Mouse (Mus musculus) heart, postnatal 0 days (tissue): Measurements from ENCODE around the gene Bend7. TPM values are rescaled to one million over a fixed set of nuclear protein-coding genes. Genes with fewer than 3 reads are reported as not detected.

Experiments used
- ATAC-seq: fragments of 200-750 bp; cut with Nextera tagmentation; 2 replicates; pipeline ENCODE4 v1.8.0; 2017; ENCODE audit warnings: low read depth, moderate number of reproducible peaks, moderate library complexity; ENCODE audit not compliant: insufficient read depth
- DNase-seq: peaks from one replicate; pipeline ENCODE4 v3.0.0-alpha.2; 2016; ENCODE audit warnings: low spot score
- H3K27ac ChIP-seq: fragments of 300-500 bp; sonication (generic); 2 replicates; pipeline ENCODE4 v1.5.1; 2014; ENCODE audit warnings: low read depth, mild to moderate bottlenecking
- H3K27me3 ChIP-seq: fragments of 300-500 bp; sonication (generic); 2 replicates; pipeline ENCODE4 v1.6.1; 2014; ENCODE audit warnings: low read length, mixed read lengths; ENCODE audit not compliant: control insufficient read depth, insufficient read depth
- H3K36me3 ChIP-seq: fragments of 300-500 bp; sonication (generic); replicated peaks from 2 replicates; pipeline ENCODE4 v1.6.1; 2014; ENCODE audit warnings: low read length, mixed read lengths; ENCODE audit not compliant: control insufficient read depth, insufficient read depth
- H3K4me1 ChIP-seq: fragments of 300-500 bp; sonication (generic); 2 replicates; pipeline ENCODE4 v1.6.1; 2014; ENCODE audit warnings: antibody characterized with exemption; ENCODE audit not compliant: control insufficient read depth, insufficient read depth
- H3K4me2 ChIP-seq: fragments of 300-500 bp; sonication (generic); 2 replicates; pipeline ENCODE4 v1.6.1; 2014; ENCODE audit warnings: low read depth, mild to moderate bottlenecking, low read length, moderate library complexity
- H3K4me3 ChIP-seq: fragments of 300-500 bp; sonication (generic); 2 replicates; pipeline ENCODE4 v1.5.1; 2014; ENCODE audit warnings: low read depth, low read length
- H3K9ac ChIP-seq: fragments of 300-500 bp; sonication (generic); replicated peaks from 2 replicates; pipeline ENCODE4 v1.6.1; 2014; ENCODE audit warnings: low read depth, low read length, mixed read lengths
- H3K9me3 ChIP-seq: fragments of 300-500 bp; sonication (generic); replicated peaks from 2 replicates; pipeline ENCODE4 v1.6.1; 2016; ENCODE audit warnings: low read length; ENCODE audit not compliant: control insufficient read depth
- CTCF ChIP-seq: IDR thresholded peaks from 2 replicates; pipeline ENCODE4 v1.5.1; 2016; ENCODE audit warnings: antibody characterized with exemption, control low read depth, low read depth
- EP300 ChIP-seq: IDR thresholded peaks from 2 replicates; pipeline ENCODE4 v1.6.1; 2016; ENCODE audit warnings: antibody characterized with exemption, low read depth
- WGBS: fragments of 180-500 bp; shearing (Covaris S2); extraction: QIAGEN DNeasy Blood & Tissue Kit; methylation state at CpG from one replicate; pipeline ENCODE4 v1.1.7; 2014; 5-methylcytosine and 5-hydroxymethylcytosine counted together
- polyA plus RNA-seq: library from polyadenylated mRNA; unstranded; fragments of >200 nt; fragmentation: Nextera tagmentation; extraction: Ambion mirVana; gene quantifications from 2 replicates; pipeline ENCODE4 v1.2.1, GENCODE M21; 2015
- total RNA-seq: library from RNA; depleted of rRNA; stranded (reverse); fragments of >200 nt; gene quantifications from 2 replicates; pipeline ENCODE4 v1.2.3, GENCODE M21; 2014; ENCODE audit warnings: low replicate concordance

The Bend7 gene
- total and polyA plus RNA-seq, 2 experiments from 2014 or later: 2.0 to 2.6 TPM

DNA sequence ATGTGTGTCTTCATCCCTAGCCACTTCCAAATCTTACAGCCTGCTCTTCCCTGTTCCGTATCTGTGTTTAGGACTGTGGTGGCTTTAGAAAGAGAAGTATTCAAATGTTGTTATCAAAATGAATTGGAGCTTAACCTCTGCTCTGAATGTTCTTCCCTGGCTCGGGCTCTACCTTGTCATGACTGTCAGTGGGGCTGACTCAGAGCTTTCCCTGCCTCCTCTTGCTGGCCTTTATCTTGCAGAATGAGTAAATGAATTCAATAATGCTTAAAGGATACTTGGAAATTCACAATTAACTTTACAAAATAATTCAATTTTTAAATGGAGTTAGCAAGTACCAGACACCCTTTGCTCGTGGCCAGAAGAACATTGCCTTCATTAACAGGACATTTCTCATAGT, 46.4 kb downstream of the Bend7 start:
- Histone ChIP-seq H3K36me3 (no peaks in the 10 kb centered on the region), H3K4me3 (no peak overlapping the region), H3K27ac (no peak overlapping the region), H3K27me3 (no peaks in the 10 kb centered on the region), H3K9ac (no peak overlapping the region), H3K9me3 (no peaks in the 10 kb centered on the region), H3K4me1 (no peaks in the 10 kb centered on the region), H3K4me2 (no peak overlapping the region)
- 75% methylated on average over 3 of the region's 3 CpGs for WGBS
- ATAC-seq (no peak), DNase-seq (no peak)
- TF ChIP-seq CTCF: no peak
- no peak for TF ChIP-seq EP300

DNA sequence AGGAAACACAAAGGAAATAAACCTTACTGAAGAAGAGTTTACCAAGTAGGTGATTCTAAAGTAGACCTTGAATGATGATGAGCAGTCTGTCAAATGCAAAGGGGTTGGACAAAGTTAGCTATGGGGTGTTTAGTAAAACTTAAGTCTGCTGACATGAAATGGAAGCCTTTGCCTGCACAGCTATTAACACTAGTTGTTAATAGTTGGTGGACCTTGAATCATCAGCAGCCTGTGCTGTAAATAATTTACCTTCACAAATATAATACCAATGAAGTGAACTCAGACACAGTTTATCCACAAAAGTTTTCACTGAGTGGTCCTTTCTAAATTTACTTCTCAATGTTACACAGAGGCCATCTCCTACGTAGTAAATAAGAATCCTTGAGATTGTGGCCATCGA, 52.7 kb downstream of the Bend7 start:
- no peak overlapping the region for H3K9ac ChIP-seq
- H3K9me3 ChIP-seq: no peaks in the 10 kb centered on the region
- no peak for DNase-seq
- WGBS: 88% methylated on average over 2 of the region's 2 CpGs
- H3K27ac ChIP-seq: no peak overlapping the region
- no peak overlapping the region for H3K4me2 ChIP-seq
- H3K27me3 ChIP-seq: no peaks in the 10 kb centered on the region
- no peak for TF ChIP-seq EP300
- no peak for TF ChIP-seq CTCF
- no peak for ATAC-seq
- H3K4me1 ChIP-seq: no peaks in the 10 kb centered on the region
- no peak overlapping the region for H3K4me3 ChIP-seq
- H3K36me3 ChIP-seq: no peaks in the 10 kb centered on the region

DNA sequence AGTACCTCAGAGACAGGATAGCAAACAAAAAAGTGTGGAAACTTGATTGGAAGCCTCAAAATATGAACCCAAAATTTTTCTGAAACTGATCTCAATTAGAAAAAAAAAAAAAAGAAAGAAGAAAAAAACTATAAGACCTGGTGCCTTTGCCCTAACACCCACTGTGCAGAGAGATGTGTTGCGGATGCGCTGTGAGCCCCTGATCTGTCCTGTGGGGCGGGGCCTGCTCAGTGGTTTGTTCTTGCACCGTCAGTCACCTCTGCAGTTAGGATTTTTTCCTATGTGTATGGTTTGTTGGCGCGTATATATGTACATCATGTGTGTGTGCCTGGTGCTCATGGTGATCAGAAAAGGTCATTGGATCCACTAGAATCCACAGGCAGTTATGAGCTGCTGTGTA, 56.3 kb downstream of the Bend7 start:
- Histone ChIP-seq H3K36me3 (no peaks in the 10 kb centered on the region), H3K4me2 (no peak overlapping the region), H3K4me3 (no peak overlapping the region), H3K9ac (no peak overlapping the region), H3K9me3 (no peaks in the 10 kb centered on the region), H3K4me1 (no peaks in the 10 kb centered on the region), H3K27ac (no peak overlapping the region), H3K27me3 (no peaks in the 10 kb centered on the region)
- DNase-seq: no peak
- WGBS: 94% methylated on average over 6 of the region's 6 CpGs
- ATAC-seq: no peak
- TF ChIP-seq CTCF (no peak), EP300 (no peak)

DNA sequence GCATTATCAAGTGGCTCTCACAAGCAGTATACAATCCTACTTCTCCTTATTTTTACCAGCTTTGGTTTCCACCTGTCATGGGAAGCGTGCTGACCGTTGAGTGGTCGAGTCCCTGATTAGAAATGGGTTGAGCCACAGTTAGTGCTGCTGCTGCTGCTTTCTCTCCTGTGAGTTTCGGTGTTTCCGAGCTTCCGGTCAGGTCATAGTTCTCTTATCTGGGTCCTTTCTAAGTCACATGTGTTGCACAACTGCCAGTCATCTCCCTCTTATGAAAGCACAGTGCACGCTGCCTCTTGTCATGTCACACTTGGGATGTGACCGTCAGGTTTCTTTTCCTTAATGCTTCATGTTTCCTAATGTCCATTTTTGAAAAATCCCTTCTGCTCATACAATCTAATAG, 59.7 kb downstream of the Bend7 start:
- DNase-seq (peak; percentile 9), ATAC-seq (no peak)
- H3K36me3 ChIP-seq: no peaks in the 10 kb centered on the region
- H3K27ac ChIP-seq: no peak overlapping the region
- H3K4me1 ChIP-seq: no peaks in the 10 kb centered on the region
- H3K4me3 ChIP-seq: no peak overlapping the region
- no peaks in the 10 kb centered on the region for H3K27me3 ChIP-seq
- 41% methylated on average over 8 of the region's 8 CpGs for WGBS
- TF ChIP-seq EP300 (no peak), CTCF (no peak)
- H3K9me3 ChIP-seq: no peaks in the 10 kb centered on the region
- H3K4me2 ChIP-seq: 0 out of 2 replicates have a peak overlapping the region, but pooled peaks have one; percentile 17
- no peak overlapping the region for H3K9ac ChIP-seq

DNA sequence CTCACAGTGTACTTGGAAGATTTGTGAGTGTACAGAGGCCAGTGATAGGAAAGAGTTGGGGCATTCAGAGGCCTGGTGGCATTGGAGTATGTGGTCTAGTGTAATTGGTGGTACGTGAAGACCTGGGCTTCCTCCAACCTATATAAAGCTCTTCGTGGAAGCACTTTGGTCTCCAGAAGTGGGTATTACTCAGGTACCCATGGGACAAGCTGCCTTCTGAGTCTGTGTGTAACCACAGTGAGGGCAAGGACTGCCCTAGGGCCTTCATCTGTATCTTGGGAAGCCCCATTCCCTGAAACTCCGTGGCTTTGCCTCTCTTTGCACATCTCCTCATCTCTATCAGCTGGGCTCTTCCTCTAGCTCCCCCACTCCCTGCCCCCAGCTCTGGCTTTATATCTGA, 64.0 kb downstream of the Bend7 start:
- no peak for ATAC-seq
- 73% methylated on average over 3 of the region's 3 CpGs for WGBS
- no peak for TF ChIP-seq CTCF
- TF ChIP-seq EP300: no peak

DNA sequence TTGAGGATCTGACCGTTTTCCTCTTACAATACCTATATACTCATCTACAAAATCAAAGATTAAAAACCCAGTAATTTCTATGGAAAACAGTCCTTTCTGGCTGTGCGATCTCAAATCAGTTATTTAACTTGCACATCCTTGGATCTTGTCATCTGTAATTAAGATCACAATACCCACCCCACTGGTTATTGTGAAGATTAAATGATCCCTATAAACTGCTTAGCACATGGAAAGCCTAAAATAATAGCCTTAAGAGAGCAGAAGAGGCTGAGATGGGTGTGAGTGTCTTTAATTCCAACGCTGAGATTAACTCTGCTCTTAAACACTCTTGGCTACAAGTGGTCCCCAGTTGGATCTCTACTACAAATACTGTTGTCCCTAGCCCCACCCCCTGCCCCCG, 64.8 kb downstream of the Bend7 start:
- Histone ChIP-seq H3K4me1 (no peaks in the 10 kb centered on the region), H3K9me3 (no peaks in the 10 kb centered on the region), H3K36me3 (no peaks in the 10 kb centered on the region), H3K9ac (no peak overlapping the region), H3K27me3 (no peaks in the 10 kb centered on the region), H3K4me3 (no peak overlapping the region), H3K27ac (no peak overlapping the region), H3K4me2 (no peak overlapping the region)
- WGBS: 72% methylated on average over 4 of the region's 4 CpGs
- ATAC-seq: no peak
- TF ChIP-seq CTCF: no peak
- TF ChIP-seq EP300: no peak
- DNase-seq: no peak

More for the DNA sequence above, 64.0 kb downstream of the Bend7 start:
- Histone ChIP-seq H3K4me2 (no peak overlapping the region), H3K9me3 (no peaks in the 10 kb centered on the region), H3K9ac (no peak overlapping the region), H3K4me3 (no peak overlapping the region), H3K36me3 (no peaks in the 10 kb centered on the region), H3K4me1 (no peaks in the 10 kb centered on the region), H3K27me3 (no peaks in the 10 kb centered on the region), H3K27ac (no peak overlapping the region)
- no peak for DNase-seq
